Mouse (Mus musculus): ENCODE data around the gene Mfrp. TPM values are rescaled to one million over a fixed set of nuclear protein-coding genes. Genes with fewer than 3 reads are reported as not detected.

Gene Mfrp
- total and polyA plus RNA-seq, 2 experiments from 2014 or later: 0.13 to 0.67 TPM

DNA sequence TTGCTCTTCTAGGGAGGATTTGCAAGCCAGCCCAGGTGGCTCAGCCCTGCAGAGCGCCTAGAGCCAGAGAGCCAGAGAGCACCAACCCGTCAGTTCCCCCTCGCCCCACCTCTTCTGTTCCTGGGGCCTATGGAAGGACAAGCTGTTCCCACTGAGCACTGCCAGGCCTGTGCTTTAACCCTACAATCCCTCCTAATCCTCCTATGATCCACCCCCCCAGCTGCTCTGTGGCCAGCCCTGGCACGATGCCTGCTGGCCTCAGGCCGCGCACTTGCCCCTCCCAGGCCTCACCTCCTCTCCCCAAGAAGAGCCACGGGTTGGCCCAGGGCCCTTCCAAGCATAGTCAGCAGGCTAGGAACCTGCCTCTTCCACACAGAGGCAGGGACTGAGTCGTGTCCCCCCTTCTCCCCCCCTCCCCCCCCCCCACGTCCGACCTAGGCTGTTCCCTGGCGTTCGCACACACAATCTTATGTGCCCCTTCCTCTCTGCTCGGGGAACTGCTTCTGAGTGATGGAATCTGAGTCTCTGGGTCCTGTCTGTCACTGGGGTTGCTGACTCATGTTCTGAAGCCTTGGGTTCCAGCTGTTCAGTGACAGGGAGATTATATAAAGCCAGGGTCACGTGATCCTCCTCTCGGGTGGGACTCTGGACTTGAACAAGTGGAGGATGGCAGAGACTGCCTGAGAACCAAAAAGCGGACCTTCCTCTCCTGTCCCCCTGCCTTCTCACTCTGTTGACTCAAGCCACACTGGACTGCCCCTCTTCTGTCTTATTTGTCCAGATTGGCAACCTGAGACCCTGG is 22.4 kb upstream of the Mfrp start:
- no peak overlapping the region for H3K27ac ChIP-seq (ENCODE audit: low read depth, low read length)
- 26% methylated on average over 14 of the region's 16 CpGs for WGBS

DNA sequence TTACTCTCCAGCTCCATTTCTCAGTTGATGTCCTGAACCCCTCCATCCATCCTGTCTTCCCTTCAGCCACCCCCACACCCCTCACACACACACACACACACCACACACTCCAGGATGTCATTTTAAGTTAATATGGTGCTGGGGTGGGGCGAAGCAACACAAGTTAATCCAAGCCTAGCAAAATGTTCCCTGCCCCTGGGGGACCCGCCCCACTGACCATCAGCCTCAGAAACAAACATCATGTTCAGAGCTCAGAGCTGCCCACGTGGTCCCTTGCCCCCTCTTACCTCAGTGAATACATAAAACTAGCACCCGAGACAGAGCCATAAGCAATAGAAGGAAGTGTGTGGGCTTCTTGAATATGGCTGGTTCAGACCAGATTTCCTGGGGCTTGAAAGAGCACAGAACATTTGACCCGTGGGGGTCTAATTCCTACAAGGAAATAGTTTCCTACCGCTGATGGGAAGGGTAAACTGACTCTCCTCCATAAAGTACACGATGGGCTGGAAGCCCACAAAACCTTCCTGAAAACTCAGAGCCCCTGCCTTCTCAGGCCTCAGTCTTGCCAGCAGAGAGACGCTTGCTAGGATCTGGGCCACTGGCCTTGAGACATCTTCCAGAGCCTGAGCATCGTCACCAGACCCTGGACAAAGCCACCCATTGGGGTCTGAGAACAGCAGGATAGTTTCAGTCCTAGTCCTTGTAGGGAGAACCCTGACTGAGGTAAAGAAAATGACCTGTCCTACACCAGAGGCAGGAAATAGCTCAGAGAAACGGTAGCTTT is 21.3 kb upstream of the Mfrp start:
- Histone ChIP-seq H3K4me1 (ENCODE audit: insufficient read depth) (peaks cover 10% of the 10 kb centered on the region; the same call in 1 of the 2 replicates), H3K4me2 (ENCODE audit: low read depth) (no peak overlapping the region), H3K36me3 (ENCODE audit: insufficient read depth) (no peaks in the 10 kb centered on the region), H3K27me3 (ENCODE audit: insufficient read depth, low read length) (no peaks in the 10 kb centered on the region), H3K4me3 (ENCODE audit: low read depth, low read length) (no peak overlapping the region), H3K9ac (no peak overlapping the region), H3K27ac (ENCODE audit: low read depth, low read length) (no peak overlapping the region), H3K9me3 (ENCODE audit: low read length) (no peaks in the 10 kb centered on the region)
- no peak for ATAC-seq
- TF ChIP-seq CTCF (IDR thresholded peaks at IDR 0.05; ENCODE audit: low read depth): no peak
- WGBS: 80% methylated on average over 10 of the region's 10 CpGs
- no peak for DNase-seq

More for the DNA sequence above, 22.4 kb upstream of the Mfrp start:
- DNase-seq (no peak), ATAC-seq (peak; percentile 65)
- no peak for TF ChIP-seq CTCF (IDR thresholded peaks at IDR 0.05; ENCODE audit: low read depth)
- H3K4me3 ChIP-seq (ENCODE audit: low read depth, low read length): no peak overlapping the region
- 0 out of 2 replicates have a peak, but pooled peaks cover 7% of the 10 kb centered on the region for H3K4me1 ChIP-seq (ENCODE audit: insufficient read depth)
- no peak overlapping the region for H3K9ac ChIP-seq
- H3K27me3 ChIP-seq (ENCODE audit: insufficient read depth, low read length): no peaks in the 10 kb centered on the region
- no peaks in the 10 kb centered on the region for H3K36me3 ChIP-seq (ENCODE audit: insufficient read depth)
- H3K9me3 ChIP-seq (ENCODE audit: low read length): no peaks in the 10 kb centered on the region
- no peak overlapping the region for H3K4me2 ChIP-seq (ENCODE audit: low read depth)

DNA sequence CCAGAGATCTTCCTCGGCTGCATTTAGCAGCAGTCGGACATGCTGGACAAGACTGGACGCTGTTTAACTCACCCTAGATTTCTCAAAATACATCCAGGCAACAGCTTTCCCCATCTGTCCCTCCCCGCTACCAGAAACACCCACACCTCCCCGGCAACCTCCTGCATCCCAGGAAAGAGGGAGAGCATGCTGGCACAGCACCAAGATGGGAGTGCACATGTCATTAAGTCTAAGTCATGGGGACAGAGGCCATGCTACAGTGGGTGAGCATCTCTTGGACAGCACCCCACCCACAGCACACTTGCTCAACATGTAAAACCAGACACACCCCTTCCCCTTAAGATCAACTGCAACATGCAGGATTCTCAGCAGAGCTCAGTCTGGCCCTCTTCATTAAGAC is 20.6 kb upstream of the Mfrp start:
- no peak overlapping the region for H3K9ac ChIP-seq
- 69% methylated on average over 5 of the region's 5 CpGs for WGBS
- H3K4me1 ChIP-seq (ENCODE audit: insufficient read depth): peaks cover 15% of the 10 kb centered on the region; the same call in 1 of the 2 replicates
- no peaks in the 10 kb centered on the region for H3K36me3 ChIP-seq (ENCODE audit: insufficient read depth)
- H3K27ac ChIP-seq (ENCODE audit: low read depth, low read length): no peak overlapping the region
- no peak overlapping the region for H3K4me3 ChIP-seq (ENCODE audit: low read depth, low read length)
- H3K4me2 ChIP-seq (ENCODE audit: low read depth): no peak overlapping the region
- no peaks in the 10 kb centered on the region for H3K27me3 ChIP-seq (ENCODE audit: insufficient read depth, low read length)
- H3K9me3 ChIP-seq (ENCODE audit: low read length): no peaks in the 10 kb centered on the region
- TF ChIP-seq CTCF (IDR thresholded peaks at IDR 0.05; ENCODE audit: low read depth): no peak
- ATAC-seq (no peak), DNase-seq (no peak)

DNA sequence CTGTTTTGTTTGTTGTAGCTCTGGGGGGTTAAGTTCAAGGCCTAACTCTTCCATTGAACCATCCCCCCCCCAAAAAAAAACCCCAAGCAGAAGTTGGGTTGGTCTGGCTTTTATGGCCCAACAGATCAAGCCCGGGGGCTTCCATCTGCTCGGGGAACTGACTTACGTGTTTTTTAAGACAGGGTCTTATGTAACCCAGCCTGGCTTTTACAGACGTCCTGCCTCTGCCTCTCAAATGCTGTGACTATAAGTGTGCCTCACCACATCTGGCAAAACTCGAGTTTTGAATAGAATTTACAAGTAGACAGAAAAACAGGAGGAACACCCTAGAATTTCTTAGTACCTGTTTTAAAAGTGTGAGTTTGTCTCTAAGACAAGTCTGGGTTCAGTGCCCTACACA is 19.9 kb upstream of the Mfrp start:
- DNase-seq: no peak
- WGBS: 47% methylated on average over 5 of the region's 5 CpGs
- no peak overlapping the region for H3K9ac ChIP-seq
- ATAC-seq: no peak
- H3K4me3 ChIP-seq (ENCODE audit: low read depth, low read length): no peak overlapping the region
- TF ChIP-seq CTCF (IDR thresholded peaks at IDR 0.05; ENCODE audit: low read depth): no peak
- H3K4me1 ChIP-seq (ENCODE audit: insufficient read depth): peaks cover 15% of the 10 kb centered on the region; the same call in 1 of the 2 replicates
- H3K27me3 ChIP-seq (ENCODE audit: insufficient read depth, low read length): no peaks in the 10 kb centered on the region
- H3K27ac ChIP-seq (ENCODE audit: low read depth, low read length): no peak overlapping the region
- no peaks in the 10 kb centered on the region for H3K9me3 ChIP-seq (ENCODE audit: low read length)
- H3K4me2 ChIP-seq (ENCODE audit: low read depth): no peak overlapping the region
- H3K36me3 ChIP-seq (ENCODE audit: insufficient read depth): no peaks in the 10 kb centered on the region

DNA sequence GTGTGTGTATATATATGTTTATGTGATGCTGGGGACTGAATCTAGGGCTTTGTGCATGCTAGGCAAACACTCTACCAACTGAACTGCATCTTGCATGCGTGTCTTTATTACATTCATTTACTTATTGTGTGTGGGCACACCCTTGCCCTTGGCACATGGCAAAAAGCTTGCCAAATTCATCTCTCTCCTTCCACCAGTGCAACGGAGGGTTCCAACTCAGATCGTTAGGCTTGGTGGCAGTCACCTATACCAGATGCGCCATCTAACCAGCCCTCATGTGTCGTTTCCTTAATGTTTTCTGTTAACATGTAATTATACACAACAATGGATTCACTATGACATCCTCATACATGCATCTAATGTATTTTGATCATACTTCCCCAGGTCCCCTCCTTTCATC is 19.3 kb upstream of the Mfrp start:
- H3K4me2 ChIP-seq (ENCODE audit: low read depth): no peak overlapping the region
- ATAC-seq (no peak), DNase-seq (no peak)
- H3K9me3 ChIP-seq (ENCODE audit: low read length): no peaks in the 10 kb centered on the region
- 76% methylated on average over 5 of the region's 5 CpGs for WGBS
- no peak overlapping the region for H3K9ac ChIP-seq
- H3K27me3 ChIP-seq (ENCODE audit: insufficient read depth, low read length): no peaks in the 10 kb centered on the region
- no peak overlapping the region for H3K27ac ChIP-seq (ENCODE audit: low read depth, low read length)
- peaks cover 15% of the 10 kb centered on the region; the same call in 1 of the 2 replicates for H3K4me1 ChIP-seq (ENCODE audit: insufficient read depth)
- H3K36me3 ChIP-seq (ENCODE audit: insufficient read depth): no peaks in the 10 kb centered on the region
- H3K4me3 ChIP-seq (ENCODE audit: low read depth, low read length): no peak overlapping the region
- no peak for TF ChIP-seq CTCF (IDR thresholded peaks at IDR 0.05; ENCODE audit: low read depth)

DNA sequence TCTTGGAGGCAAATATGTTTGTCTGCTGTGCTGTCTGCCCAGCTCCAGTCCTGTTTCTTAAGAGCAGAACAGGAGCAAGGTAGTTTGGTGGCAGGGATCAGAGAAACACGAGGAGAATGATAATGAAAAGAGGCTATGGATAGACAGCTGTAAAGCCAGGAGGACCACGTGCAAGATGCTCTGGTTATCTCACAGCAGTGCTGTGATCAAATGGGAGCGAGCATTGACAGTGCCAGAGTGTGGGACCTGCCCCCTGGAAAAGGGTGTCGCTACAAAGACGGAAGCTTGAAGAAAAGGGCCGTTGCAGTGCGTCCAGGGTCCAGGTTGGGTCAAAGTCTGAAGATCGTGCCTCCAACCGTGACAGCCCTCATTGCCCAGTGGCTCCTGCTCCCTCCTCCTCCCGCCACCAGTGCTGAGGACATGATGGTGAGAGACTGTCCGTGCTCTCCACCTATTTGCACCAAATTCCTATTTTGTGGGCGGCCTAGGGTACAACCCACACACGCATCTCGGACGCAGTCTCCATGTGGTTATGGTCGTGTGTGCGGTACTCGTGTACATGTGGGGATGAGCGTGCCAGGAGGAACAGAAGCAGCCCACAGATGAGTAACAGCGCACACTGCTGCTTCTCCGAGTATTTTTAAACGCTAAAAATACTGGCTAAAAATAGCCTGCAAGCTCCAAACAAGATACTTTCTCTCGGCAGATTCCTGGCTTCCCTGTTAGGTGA is 18.0 kb upstream of the Mfrp start:
- Histone ChIP-seq H3K9ac (0 out of 2 replicates have a peak overlapping the region, but pooled peaks have one; percentile 61), H3K27ac (ENCODE audit: low read depth, low read length) (peak overlapping the region; percentile 64), H3K4me3 (ENCODE audit: low read depth, low read length) (peak overlapping the region; percentile 53), H3K4me1 (ENCODE audit: insufficient read depth) (peaks cover 15% of the 10 kb centered on the region; the same call in 1 of the 2 replicates), H3K4me2 (ENCODE audit: low read depth) (peak overlapping the region; percentile 100), H3K9me3 (ENCODE audit: low read length) (no peaks in the 10 kb centered on the region), H3K36me3 (ENCODE audit: insufficient read depth) (no peaks in the 10 kb centered on the region), H3K27me3 (ENCODE audit: insufficient read depth, low read length) (no peaks in the 10 kb centered on the region)
- peak; percentile 73 for ATAC-seq
- DNase-seq: peak; percentile 78
- no peak for TF ChIP-seq CTCF (IDR thresholded peaks at IDR 0.05; ENCODE audit: low read depth)
- 17% methylated on average over 23 of the region's 23 CpGs for WGBS

Data from forebrain, postnatal 0 days (tissue).